Mouse (Mus musculus) erythroblast, embryonic 14.5 days (primary cell): ENCODE measurements around the gene Erc2. TPM values are rescaled to one million over a fixed set of nuclear protein-coding genes. Genes with fewer than 3 reads are reported as not detected.

Experiments
- H3K27me3 ChIP-seq: 2 replicates; pipeline ENCODE4 v1.6.1; 2012; ENCODE audit warnings: inconsistent platforms; ENCODE audit not compliant: control insufficient read depth
- H3K36me3 ChIP-seq: 2 replicates; pipeline ENCODE4 v1.6.1; 2012; ENCODE audit warnings: mild to moderate bottlenecking, inconsistent platforms; ENCODE audit not compliant: control insufficient read depth
- H3K4me1 ChIP-seq: 2 replicates; pipeline ENCODE4 v1.6.1; 2012; ENCODE audit warnings: inconsistent platforms; ENCODE audit not compliant: control insufficient read depth
- H3K4me3 ChIP-seq: replicated peaks from 2 replicates; pipeline ENCODE3; 2012; ENCODE audit warnings: moderate library complexity, mild to moderate bottlenecking, inconsistent platforms
- H3K9me3 ChIP-seq: 2 replicates; pipeline ENCODE4 v1.6.1; 2012; ENCODE audit warnings: low read length, inconsistent platforms, mixed read lengths; ENCODE audit not compliant: control insufficient read depth
- GATA1 ChIP-seq: IDR thresholded peaks from 2 replicates; pipeline ENCODE4 v1.6.1; 2012; ENCODE audit warnings: low read length, inconsistent platforms, mixed read lengths
- TAL1 ChIP-seq: IDR thresholded peaks from 3 replicates; pipeline ENCODE4 v1.6.1; 2012; ENCODE audit warnings: low read length, inconsistent platforms, mixed read lengths
- polyA plus RNA-seq: library from polyadenylated mRNA; stranded (reverse); fragments of >175 nt; gene quantifications from 2 replicates; pipeline ENCODE4 v1.2.3, GENCODE M21; 2012

Gene Erc2
- polyA plus RNA-seq, 1 experiment = not detected

DNA sequence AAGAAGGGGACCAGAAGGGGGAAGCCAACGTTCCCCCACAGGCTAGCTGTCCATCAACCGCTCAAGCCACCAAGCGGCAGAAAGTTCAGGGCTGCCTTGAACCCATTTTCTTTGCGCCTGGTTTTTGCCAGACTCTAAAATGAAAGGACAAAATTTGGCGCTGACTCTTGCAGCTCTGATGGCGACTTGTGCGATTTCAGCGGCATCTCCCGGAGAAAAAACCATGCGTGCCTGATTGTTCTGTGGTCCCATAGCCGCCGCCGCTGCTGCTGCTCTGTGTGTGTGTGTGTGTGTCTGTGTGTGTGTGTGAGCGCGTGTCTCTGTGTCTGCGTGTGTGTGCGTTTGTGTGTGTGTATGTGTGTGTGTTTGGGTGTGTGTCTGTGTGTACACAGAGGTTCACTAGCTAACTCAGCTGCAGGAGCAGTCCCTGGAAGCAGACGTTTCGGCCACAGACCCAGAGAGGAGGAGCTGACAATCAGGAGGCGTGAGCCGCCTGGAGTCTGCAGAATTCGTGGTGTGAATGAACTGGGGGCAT lies 882.9 kb downstream of the Erc2 start:
- H3K4me3 ChIP-seq = peak overlapping the region; percentile 30
- H3K36me3 ChIP-seq = no peaks in the 10 kb centered on the region
- peaks cover 76% of the 10 kb centered on the region for H3K27me3 ChIP-seq
- no peaks in the 10 kb centered on the region for H3K9me3 ChIP-seq
- no peaks in the 10 kb centered on the region for H3K4me1 ChIP-seq
- TF ChIP-seq TAL1 = no peak
- TF ChIP-seq GATA1 = no peak

GRCm38 (mm10) chr14:28505586-28506375 lies 883.6 kb downstream of the Erc2 start:
- TF ChIP-seq GATA1 (no peak), TAL1 (no peak)
- H3K4me3 ChIP-seq = peak overlapping the region; percentile 12
- no peaks in the 10 kb centered on the region for H3K4me1 ChIP-seq
- no peaks in the 10 kb centered on the region for H3K36me3 ChIP-seq
- no peaks in the 10 kb centered on the region for H3K9me3 ChIP-seq
- peaks cover 82% of the 10 kb centered on the region for H3K27me3 ChIP-seq

GRCm38 (mm10) chr14:28506376-28506831 lies 884.2 kb downstream of the Erc2 start:
- TF ChIP-seq GATA1 (no peak), TAL1 (no peak)
- Histone ChIP-seq H3K4me3 (no peak overlapping the region), H3K4me1 (no peaks in the 10 kb centered on the region), H3K36me3 (no peaks in the 10 kb centered on the region), H3K9me3 (no peaks in the 10 kb centered on the region), H3K27me3 (peaks cover 89% of the 10 kb centered on the region)

DNA sequence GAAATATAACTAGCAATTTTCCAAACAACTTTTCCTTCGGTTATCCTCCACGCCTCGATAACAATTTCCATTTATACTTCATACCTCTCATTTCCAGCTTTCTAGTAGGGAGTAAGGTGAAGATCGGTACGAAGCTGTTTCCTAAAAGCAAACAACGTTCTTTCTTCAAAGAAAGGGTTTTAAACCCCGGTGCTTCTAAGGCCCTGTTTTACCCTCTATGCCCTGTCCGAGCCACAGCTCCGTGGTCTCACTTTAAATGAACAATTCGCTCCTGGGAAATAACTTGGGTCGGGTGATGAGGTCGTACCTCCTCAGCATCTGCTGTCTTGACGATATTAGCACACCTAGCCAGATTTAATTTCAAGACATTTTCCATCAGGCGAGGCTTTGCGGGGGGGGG lies 884.8 kb downstream of the Erc2 start:
- no peaks in the 10 kb centered on the region for H3K36me3 ChIP-seq
- no peak overlapping the region for H3K4me3 ChIP-seq
- H3K4me1 ChIP-seq = no peaks in the 10 kb centered on the region
- no peaks in the 10 kb centered on the region for H3K9me3 ChIP-seq
- peaks cover 95% of the 10 kb centered on the region for H3K27me3 ChIP-seq
- TF ChIP-seq GATA1 (no peak), TAL1 (no peak)

- Histone ChIP-seq H3K4me3 (no peak overlapping the region), H3K9me3 (no peaks in the 10 kb centered on the region), H3K4me1 (no peaks in the 10 kb centered on the region), H3K36me3 (no peaks in the 10 kb centered on the region), H3K27me3 (peaks cover 96% of the 10 kb centered on the region)
- TF ChIP-seq TAL1 (no peak), GATA1 (no peak)
These were observed 885.2 kb downstream of the Erc2 start for GRCm38 (mm10) chr14:28507471-28507870.

- Histone ChIP-seq H3K9me3 (no peaks in the 10 kb centered on the region), H3K4me3 (no peak overlapping the region), H3K36me3 (no peaks in the 10 kb centered on the region), H3K4me1 (no peaks in the 10 kb centered on the region), H3K27me3 (peaks cover 93% of the 10 kb centered on the region)
- TF ChIP-seq GATA1 (no peak), TAL1 (no peak)
These were observed 886.3 kb downstream of the Erc2 start for GRCm38 (mm10) chr14:28508288-28509258.

GRCm38 (mm10) chr14:28509441-28510340 lies 887.5 kb downstream of the Erc2 start:
- no peaks in the 10 kb centered on the region for H3K4me1 ChIP-seq
- TF ChIP-seq TAL1 (no peak), GATA1 (no peak)
- no peaks in the 10 kb centered on the region for H3K36me3 ChIP-seq
- H3K9me3 ChIP-seq = no peaks in the 10 kb centered on the region
- no peak overlapping the region for H3K4me3 ChIP-seq
- peaks cover 82% of the 10 kb centered on the region for H3K27me3 ChIP-seq

DNA sequence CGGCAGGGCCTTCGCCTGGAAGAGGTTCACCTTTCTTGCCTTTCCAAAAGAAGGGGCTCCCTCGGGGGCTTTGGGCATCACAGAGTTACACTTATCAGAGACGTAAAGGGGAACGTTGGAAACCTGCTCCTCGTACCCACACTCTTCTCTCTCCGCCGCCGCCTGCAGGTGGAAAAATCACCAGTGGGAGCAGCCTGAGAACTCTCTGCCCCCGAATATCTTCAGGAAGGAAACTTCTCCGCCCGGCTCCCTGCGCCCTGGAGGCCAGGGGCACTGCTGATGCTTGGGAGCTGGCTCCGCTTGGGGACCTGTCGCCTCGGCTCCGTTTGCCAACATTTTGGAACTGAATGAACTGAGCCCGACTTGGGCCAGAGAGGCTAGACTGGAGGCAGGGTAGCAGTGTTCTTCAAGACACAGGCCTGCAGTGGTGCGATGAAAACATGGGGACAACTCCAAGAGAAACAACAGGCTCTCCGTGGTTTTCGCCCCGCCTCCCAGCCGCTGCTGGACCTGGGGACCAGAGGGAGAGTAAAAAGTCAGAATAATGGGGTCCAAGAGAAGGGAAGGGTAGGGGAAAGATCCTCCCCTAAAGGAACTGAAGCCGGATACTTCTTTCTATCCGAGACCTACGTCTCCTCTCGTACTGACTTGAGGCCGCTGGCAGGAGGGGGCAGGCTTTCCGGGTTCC lies 888.3 kb downstream of the Erc2 start:
- Histone ChIP-seq H3K4me3 (no peak overlapping the region), H3K9me3 (no peaks in the 10 kb centered on the region), H3K27me3 (peaks cover 74% of the 10 kb centered on the region), H3K36me3 (no peaks in the 10 kb centered on the region), H3K4me1 (no peaks in the 10 kb centered on the region)
- no peak for TF ChIP-seq TAL1
- TF ChIP-seq GATA1 = no peak
